ENCODE assay signal across 29 mouse cellular contexts in genomic region chr7:73602815-73603551, GRCm38 (mm10).
DNase-seq lines count a peak whose midpoint lies in the region; ATAC-seq lines count a peak whose summit lies in the region.
"Had no signal": no experiment of that assay in that cellular context is flagged by ENCODE, and none has a peak within 500 bp of the region (broad histone marks: within the 10 kb centered on the region; RNA-seq: fewer than 3 reads in every experiment).

No protein-coding gene starts in this region.

- H3K4me2 ChIP-seq in heart, embryonic 16.5 days (ENCODE audit: low read depth, low read length), result no peak overlapping the region
- H3K4me2 ChIP-seq in forebrain, embryonic 14.5 days (ENCODE audit: low read length), result no peak overlapping the region
- H3K4me2 ChIP-seq in intestine, embryonic 16.5 days (ENCODE audit: low read depth, low read length), result no peak overlapping the region
- H3K4me2 ChIP-seq: embryonic facial prominence, embryonic 12.5 days; forebrain, embryonic 15.5 days; hindbrain, embryonic 14.5 days; limb, embryonic 15.5 days; lung, embryonic 15.5 days; midbrain, embryonic 11.5 days had no signal

- 0 out of 2 replicates have a peak, but pooled peaks cover 5% of the 10 kb centered on the region for H3K36me3 ChIP-seq in heart, embryonic 10.5 days
- H3K36me3 ChIP-seq in heart, embryonic 16.5 days (ENCODE audit: control insufficient read depth, insufficient read depth), result no peaks in the 10 kb centered on the region
- no peaks in the 10 kb centered on the region for H3K36me3 ChIP-seq in forebrain, embryonic 14.5 days (ENCODE audit: control insufficient read depth, insufficient read depth, low read length)
- no peaks in the 10 kb centered on the region for H3K36me3 ChIP-seq in intestine, embryonic 16.5 days (ENCODE audit: control insufficient read depth, insufficient read depth, low read length)
- H3K36me3 ChIP-seq: embryonic facial prominence, embryonic 12.5 days; forebrain, embryonic 15.5 days; limb, embryonic 15.5 days; lung, embryonic 15.5 days had no signal

- no peaks in the 10 kb centered on the region for H3K27me3 ChIP-seq in heart, embryonic 10.5 days (ENCODE audit: insufficient read depth, poor library complexity, severe bottlenecking)
- no peaks in the 10 kb centered on the region for H3K27me3 ChIP-seq in heart, embryonic 16.5 days (ENCODE audit: control insufficient read depth, insufficient read depth, low read length)
- H3K27me3 ChIP-seq in forebrain, embryonic 14.5 days (replicated peaks; ENCODE audit: control insufficient read depth, insufficient read depth, low read length), result no peaks in the 10 kb centered on the region
- H3K27me3 ChIP-seq in intestine, embryonic 16.5 days (replicated peaks; ENCODE audit: control insufficient read depth, insufficient read depth, low read length), result no peaks in the 10 kb centered on the region
- H3K27me3 ChIP-seq: embryonic facial prominence, embryonic 12.5 days; forebrain, embryonic 15.5 days; limb, embryonic 15.5 days; lung, embryonic 15.5 days; Patski had no signal

- H3K9me3 ChIP-seq in heart, embryonic 10.5 days, result 0 out of 2 replicates have a peak, but pooled peaks cover 6% of the 10 kb centered on the region
- H3K9me3 ChIP-seq in heart, embryonic 16.5 days (replicated peaks; ENCODE audit: control insufficient read depth, low read length), result peaks cover 5% of the 10 kb centered on the region; the same call in 1 of the 2 replicates
- H3K9me3 ChIP-seq in forebrain, embryonic 14.5 days (replicated peaks; ENCODE audit: control insufficient read depth, low read length), result no peaks in the 10 kb centered on the region
- H3K9me3 ChIP-seq in intestine, embryonic 16.5 days (ENCODE audit: control insufficient read depth, low read length), result 0 out of 2 replicates have a peak, but pooled peaks cover 3% of the 10 kb centered on the region
- H3K9me3 ChIP-seq: forebrain, embryonic 15.5 days; limb, embryonic 15.5 days; lung, embryonic 15.5 days had no signal

- intact Hi-C loops in heart, postnatal 36 days (cut with DNase I), result no loop called here

- WGBS in heart, embryonic 10.5 days, result 43% methylated on average over 4 of the region's 4 CpGs
- 57% methylated on average over 4 of the region's 4 CpGs for WGBS in heart, embryonic 16.5 days
- 61% methylated on average over 4 of the region's 4 CpGs for WGBS in forebrain, embryonic 14.5 days
- WGBS in intestine, embryonic 16.5 days, result 62% methylated on average over 4 of the region's 4 CpGs

- H3K27ac ChIP-seq in heart, embryonic 10.5 days, result peak overlapping the region; percentile 37; the same call in 1 of the 2 replicates
- H3K27ac ChIP-seq in heart, embryonic 16.5 days (ENCODE audit: low read length), result 0 out of 2 replicates have a peak overlapping the region, but pooled peaks have one; percentile 2
- no peak overlapping the region for H3K27ac ChIP-seq in forebrain, embryonic 14.5 days (ENCODE audit: low read depth, low read length)
- H3K27ac ChIP-seq in intestine, embryonic 16.5 days (ENCODE audit: low read length), result no peak overlapping the region
- H3K27ac ChIP-seq: embryonic facial prominence, embryonic 12.5 days; forebrain, embryonic 15.5 days; hindbrain, embryonic 14.5 days; limb, embryonic 10.5 days; limb, embryonic 15.5 days; lung, embryonic 15.5 days; stomach, postnatal 0 days had no signal

- H3K4me3 ChIP-seq in heart, embryonic 10.5 days, result no peak overlapping the region
- no peak overlapping the region for H3K4me3 ChIP-seq in heart, embryonic 16.5 days (ENCODE audit: low read length)
- no peak overlapping the region for H3K4me3 ChIP-seq in forebrain, embryonic 14.5 days (ENCODE audit: low read depth, low read length)
- H3K4me3 ChIP-seq in intestine, embryonic 16.5 days (ENCODE audit: low read length), result no peak overlapping the region
- H3K4me3 ChIP-seq: embryonic facial prominence, embryonic 12.5 days; forebrain, embryonic 15.5 days; limb, embryonic 10.5 days; limb, embryonic 15.5 days; lung, embryonic 15.5 days had no signal

- no peak overlapping the region for H3K9ac ChIP-seq in heart, embryonic 16.5 days (ENCODE audit: low read length)
- H3K9ac ChIP-seq in forebrain, embryonic 14.5 days (ENCODE audit: low read length), result no peak overlapping the region
- no peak overlapping the region for H3K9ac ChIP-seq in intestine, embryonic 16.5 days (ENCODE audit: low read depth, low read length)
- H3K9ac ChIP-seq: embryonic facial prominence, embryonic 12.5 days; forebrain, embryonic 15.5 days; hindbrain, embryonic 14.5 days; limb, embryonic 15.5 days; lung, embryonic 15.5 days had no signal

- no peak for ATAC-seq in heart, embryonic 16.5 days (replicated peaks; ENCODE audit: extremely low read depth, insufficient read depth, low FRiP score)
- ATAC-seq in forebrain, embryonic 14.5 days, result no peak
- ATAC-seq in intestine, embryonic 16.5 days, result no peak
- ATAC-seq: CD4-positive, CD25-positive, alpha-beta regulatory T cell, adult 4 months; forebrain, embryonic 15.5 days; midbrain, embryonic 16.5 days; Patski had no signal

- H3K4me1 ChIP-seq in heart, embryonic 10.5 days, result peaks cover 7% of the 10 kb centered on the region
- H3K4me1 ChIP-seq in heart, embryonic 16.5 days (ENCODE audit: control insufficient read depth, insufficient read depth, low read length), result peaks cover 7% of the 10 kb centered on the region
- peaks cover 6% of the 10 kb centered on the region for H3K4me1 ChIP-seq in forebrain, embryonic 14.5 days (ENCODE audit: control insufficient read depth, insufficient read depth, low read length)
- 0 out of 2 replicates have a peak, but pooled peaks cover 3% of the 10 kb centered on the region for H3K4me1 ChIP-seq in intestine, embryonic 16.5 days (ENCODE audit: control insufficient read depth, insufficient read depth, low read length)

- DNase-seq in heart, embryonic 10.5 days (ENCODE audit: low spot score), result no peak
- DNase-seq in heart, postnatal 36 days, result no peak
- no peak for DNase-seq in heart, adult 9 months (ENCODE audit: low spot score in 2 of 2)
- DNase-seq in A20 (ENCODE audit: low read depth, low spot score) (peak; percentile 41), ES-CJ7 (ENCODE audit: low read depth, low spot score) (peak; percentile 95)
- DNase-seq in forebrain, embryonic 14.5 days (ENCODE audit: low spot score), result no peak
- DNase-seq: adrenal gland, postnatal 25 days; cerebellum, adult 11-12 months; cerebellum, adult 9-11 months; embryo, embryonic 11 days; kidney, adult 11 months; kidney, postnatal 10 days; layer of hippocampus, postnatal 36 days; right cerebral cortex, postnatal 4 days; thymus, adult 18-20 months; thymus, postnatal 25 days had no signal

Comparison
In these comparisons a context has a peak if more than half of its experiments do, and no peak if none do; other contexts are left out.
1. DNase-seq: peak in A20 (single experiment) and ES-CJ7 (single experiment); none in heart, embryonic 10.5 days (single experiment), heart, postnatal 36 days (0 of 2), heart, adult 9 months (0 of 2) and forebrain, embryonic 14.5 days (single experiment).
2. H3K27ac ChIP-seq: peak in heart, embryonic 10.5 days (single experiment) and heart, embryonic 16.5 days (single experiment); none in forebrain, embryonic 14.5 days (single experiment) and intestine, embryonic 16.5 days (single experiment).